20 mouse cellular contexts compared by ENCODE assay signal in genomic region chr5:150644926-150645325, GRCm38 (mm10). TPM values are rescaled to one million over a fixed set of nuclear protein-coding genes. Genes with fewer than 3 reads are reported as not detected.
DNase-seq lines count a peak whose midpoint lies in the region; ATAC-seq lines count a peak whose summit lies in the region.
"Had no signal": no experiment of that assay in that cellular context is flagged by ENCODE, and none has a peak within 500 bp of the region (broad histone marks: within the 10 kb centered on the region; RNA-seq: fewer than 3 reads in every experiment).

No protein-coding gene starts in this region.

- no peak overlapping the region for H3K9ac ChIP-seq in liver, embryonic 11.5 days (ENCODE audit: low read depth, low read length)
- H3K9ac ChIP-seq in liver, embryonic 15.5 days: no peak overlapping the region
- H3K9ac ChIP-seq: heart, embryonic 13.5 days; hindbrain, embryonic 13.5 days had no signal

- peak; percentile 51; the same call in 1 of the 2 replicates for ATAC-seq in liver, embryonic 11.5 days (replicated peaks; ENCODE audit: low FRiP score)
- peak; percentile 67 for ATAC-seq in liver, embryonic 15.5 days (ENCODE audit: insufficient read depth)
- ATAC-seq in megakaryocyte-erythroid progenitor cell, adult 5-6 weeks (replicated peaks; ENCODE audit: low FRiP score, low TSS enrichment, poor library complexity, severe bottlenecking): peak; percentile 69
- ATAC-seq: forebrain, embryonic 14.5 days; hindbrain, postnatal 0 days had no signal

- no peak overlapping the region for H3K27ac ChIP-seq in liver, embryonic 11.5 days (ENCODE audit: low read depth, low read length)
- peak overlapping the region; percentile 82 for H3K27ac ChIP-seq in liver, embryonic 15.5 days (replicated peaks)
- H3K27ac ChIP-seq: embryonic facial prominence, embryonic 10.5 days; forebrain, embryonic 10.5 days; gastrocnemius, adult 2 months; heart, embryonic 13.5 days; hindbrain, embryonic 13.5 days; hindbrain, postnatal 0 days had no signal

- 72% methylated on average over 4 of the region's 4 CpGs for WGBS in liver, embryonic 11.5 days
- 46% methylated on average over 4 of the region's 4 CpGs for WGBS in liver, embryonic 15.5 days (ENCODE audit: insufficient replicate concordance)

- intact Hi-C loops in heart, postnatal 25 days (cut with DNase I): no loop called here

- no peak overlapping the region for H3K4me2 ChIP-seq in liver, embryonic 11.5 days
- peak overlapping the region; percentile 33 for H3K4me2 ChIP-seq in liver, embryonic 15.5 days
- H3K4me2 ChIP-seq: heart, embryonic 13.5 days; hindbrain, embryonic 13.5 days had no signal

- peaks cover 5% of the 10 kb centered on the region; the same call in 1 of the 2 replicates for H3K36me3 ChIP-seq in liver, embryonic 11.5 days (ENCODE audit: control insufficient read depth, insufficient read depth, low read length)
- H3K36me3 ChIP-seq in liver, embryonic 15.5 days (replicated peaks): peaks cover 63% of the 10 kb centered on the region

- H3K9me3 ChIP-seq in liver, embryonic 11.5 days (ENCODE audit: control insufficient read depth, low read length): no peaks in the 10 kb centered on the region
- H3K9me3 ChIP-seq in liver, embryonic 15.5 days (replicated peaks): no peaks in the 10 kb centered on the region
- H3K9me3 ChIP-seq: embryonic facial prominence, embryonic 10.5 days; forebrain, embryonic 10.5 days; heart, embryonic 13.5 days; hindbrain, embryonic 13.5 days had no signal

- peak; percentile 37 for DNase-seq in c-Kit-positive CD71-positive TER-119-negative erythroid progenitor cells, embryonic 14.5 days (ENCODE audit: low read depth)
- no peak for DNase-seq in liver, embryonic 11.5 days (ENCODE audit: low spot score)
- DNase-seq in left cerebral cortex, adult 18-20 months (ENCODE audit: low spot score in 2 of 2): no peak
- DNase-seq in adrenal gland, postnatal 10 days: no peak
- no peak for DNase-seq in heart, postnatal 25 days (ENCODE audit: low spot score)
- DNase-seq: adrenal gland, adult 8-10 months; cerebellum, adult 18-20 months; cerebellum, adult 9-11 months; gastrocnemius, adult 2 months; gastrocnemius, postnatal 25 days had no signal

- H3K27me3 ChIP-seq in liver, embryonic 11.5 days (replicated peaks; ENCODE audit: control insufficient read depth, insufficient read depth, low read length): no peaks in the 10 kb centered on the region
- no peaks in the 10 kb centered on the region for H3K27me3 ChIP-seq in liver, embryonic 15.5 days
- H3K27me3 ChIP-seq: CH12.LX; heart, embryonic 13.5 days; hindbrain, embryonic 13.5 days had no signal

- H3K4me1 ChIP-seq in liver, embryonic 11.5 days (replicated peaks; ENCODE audit: control insufficient read depth, insufficient read depth, low read length): no peaks in the 10 kb centered on the region; the same call in 1 of the 2 replicates
- H3K4me1 ChIP-seq in liver, embryonic 15.5 days (replicated peaks): peaks cover 29% of the 10 kb centered on the region
- H3K4me1 ChIP-seq: embryonic facial prominence, embryonic 10.5 days; forebrain, embryonic 10.5 days; heart, embryonic 13.5 days; hindbrain, embryonic 13.5 days had no signal

- no peak overlapping the region for H3K4me3 ChIP-seq in liver, embryonic 11.5 days (ENCODE audit: low read depth, low read length)
- H3K4me3 ChIP-seq in liver, embryonic 15.5 days (replicated peaks): no peak overlapping the region
- H3K4me3 ChIP-seq: embryonic facial prominence, embryonic 10.5 days; erythroblast, embryonic 14.5 days; forebrain, embryonic 10.5 days; gastrocnemius, adult 2 months; heart, embryonic 13.5 days; hindbrain, embryonic 13.5 days had no signal

RNA-seq across cellular contexts. Expression of gene N4bp2l2, which starts 21.1 kb away (rescaled TPM):
- 41.8 and 50.2 TPM in 2 replicates for polyA plus RNA-seq in liver, embryonic 11.5 days (2014; fragmentation: Nextera tagmentation; extraction: Ambion mirVana)
- polyA plus RNA-seq in liver, embryonic 15.5 days (2015; fragmentation: Nextera tagmentation; extraction: Ambion mirVana): 15.0 and 18.8 TPM in 2 replicates
- 63.6 and 87.5 TPM in 2 replicates for total RNA-seq in megakaryocyte-erythroid progenitor cell, adult 5-6 weeks (2014; fragmentation: Nextera tagmentation)
- 108 and 134 TPM in 2 replicates for total RNA-seq in megakaryocyte-erythroid progenitor cell, adult 5-6 weeks (2017)
- 10 to 100 TPM; 82.2 to 88.5 TPM for total RNA-seq in left cerebral cortex, adult 18-20 months (2021)
- 10 to 100 TPM; 72.4 to 81.4 TPM for total RNA-seq in adrenal gland, postnatal 10 days (2021)
- 10 to 100 TPM; 41.8 to 44.1 TPM for total RNA-seq in heart, postnatal 25 days (2021)

RNA-seq across cellular contexts. Expression of gene Pds5b, which starts 28.6 kb away (rescaled TPM):
- polyA plus RNA-seq in liver, embryonic 11.5 days (2014; fragmentation: Nextera tagmentation; extraction: Ambion mirVana): 27.1 and 29.5 TPM in 2 replicates
- polyA plus RNA-seq in liver, embryonic 15.5 days (2015; fragmentation: Nextera tagmentation; extraction: Ambion mirVana): 9.2 and 9.4 TPM in 2 replicates
- total RNA-seq in megakaryocyte-erythroid progenitor cell, adult 5-6 weeks (2014; fragmentation: Nextera tagmentation): 57.2 and 57.4 TPM in 2 replicates
- 30.0 and 36.7 TPM in 2 replicates for total RNA-seq in megakaryocyte-erythroid progenitor cell, adult 5-6 weeks (2017)
- total RNA-seq in left cerebral cortex, adult 18-20 months (2021): 10 to 100 TPM; 73.1 to 75.1 TPM
- 10 to 100 TPM; 25.9 to 35.0 TPM for total RNA-seq in adrenal gland, postnatal 10 days (2021)
- 10 to 100 TPM; 15.7 to 18.0 TPM for total RNA-seq in heart, postnatal 25 days (2021)

RNA-seq across cellular contexts. Expression of gene N4bp2l1, which starts 47.9 kb away (rescaled TPM):
- 13.0 and 14.3 TPM in 2 replicates for polyA plus RNA-seq in liver, embryonic 11.5 days (2014; fragmentation: Nextera tagmentation; extraction: Ambion mirVana)
- 13.3 and 14.5 TPM in 2 replicates for polyA plus RNA-seq in liver, embryonic 15.5 days (2015; fragmentation: Nextera tagmentation; extraction: Ambion mirVana)
- 24.2 and 28.8 TPM in 2 replicates for total RNA-seq in megakaryocyte-erythroid progenitor cell, adult 5-6 weeks (2014; fragmentation: Nextera tagmentation)
- total RNA-seq in megakaryocyte-erythroid progenitor cell, adult 5-6 weeks (2017): 16.4 and 23.7 TPM in 2 replicates
- 10 to 100 TPM; 53.9 to 58.4 TPM for total RNA-seq in left cerebral cortex, adult 18-20 months (2021)
- total RNA-seq in adrenal gland, postnatal 10 days (2021): 10 to 100 TPM; 40.2 to 50.2 TPM
- total RNA-seq in heart, postnatal 25 days (2021): 1 to 10 TPM; 3.1 TPM

Comparison
In these comparisons a context has a peak if more than half of its experiments do, and no peak if none do; other contexts are left out.
1. RNA of gene N4bp2l1, which starts 47.9 kb away (total RNA-seq): 53.9 to 58.4 TPM in left cerebral cortex, adult 18-20 months, 40.2 to 50.2 TPM in adrenal gland, postnatal 10 days and 16.4 to 28.8 TPM in megakaryocyte-erythroid progenitor cell, adult 5-6 weeks; 3.1 TPM in heart, postnatal 25 days; every median in the first group is over 4 times any median in the second.
2. Peak in every context shown above with its lines, with median percentiles within 50 percentile points of each other: ATAC-seq.